Mouse (Mus musculus) liver, adult 2 months (tissue): ENCODE data around the gene Tjp3.

ENCODE experiments used
- CTCF ChIP-seq: fragments of 200-500 bp; IDR thresholded peaks from 2 replicates; pipeline ENCODE4 v1.5.1; 2011; ENCODE audit warnings: low read depth, low read length, control low read depth
- POLR2A ChIP-seq: fragments of 200-500 bp; IDR thresholded peaks from 2 replicates; pipeline ENCODE4 v1.6.1; 2011; ENCODE audit warnings: low read length, control low read depth; ENCODE audit not compliant: insufficient read depth; ENCODE audit errors: extremely low read depth

GRCm38 (mm10) chr10:81285694-81286450, 5.5 kb downstream of the Tjp3 start:
- TF ChIP-seq POLR2A (no peak), CTCF (no peak)
